Mouse (Mus musculus): ENCODE results near the gene Stx19. TPM values are rescaled to one million over a fixed set of nuclear protein-coding genes. Genes with fewer than 3 reads are reported as not detected.

The Stx19 gene
- polyA plus RNA-seq (2012; rRNA removed) = 0.26 and 0.39 TPM in 2 replicates

GRCm38 (mm10) chr16:62814491-62814890, at the start of gene Stx19:
Gene Stx19, plus strand, starts transcription at chr16:62814676.

GRCm38 (mm10) chr16:62786621-62787331, 27.7 kb upstream of the Stx19 start, which contains the start of gene Nsun3:
Gene Nsun3, minus strand, starts transcription at chr16:62786818.

GRCm38 (mm10) chr16:62846498-62847312, 32.2 kb downstream of the Stx19 start, which contains the start of gene Arl13b:
Gene Arl13b, minus strand, starts transcription at chr16:62847040.

DNA sequence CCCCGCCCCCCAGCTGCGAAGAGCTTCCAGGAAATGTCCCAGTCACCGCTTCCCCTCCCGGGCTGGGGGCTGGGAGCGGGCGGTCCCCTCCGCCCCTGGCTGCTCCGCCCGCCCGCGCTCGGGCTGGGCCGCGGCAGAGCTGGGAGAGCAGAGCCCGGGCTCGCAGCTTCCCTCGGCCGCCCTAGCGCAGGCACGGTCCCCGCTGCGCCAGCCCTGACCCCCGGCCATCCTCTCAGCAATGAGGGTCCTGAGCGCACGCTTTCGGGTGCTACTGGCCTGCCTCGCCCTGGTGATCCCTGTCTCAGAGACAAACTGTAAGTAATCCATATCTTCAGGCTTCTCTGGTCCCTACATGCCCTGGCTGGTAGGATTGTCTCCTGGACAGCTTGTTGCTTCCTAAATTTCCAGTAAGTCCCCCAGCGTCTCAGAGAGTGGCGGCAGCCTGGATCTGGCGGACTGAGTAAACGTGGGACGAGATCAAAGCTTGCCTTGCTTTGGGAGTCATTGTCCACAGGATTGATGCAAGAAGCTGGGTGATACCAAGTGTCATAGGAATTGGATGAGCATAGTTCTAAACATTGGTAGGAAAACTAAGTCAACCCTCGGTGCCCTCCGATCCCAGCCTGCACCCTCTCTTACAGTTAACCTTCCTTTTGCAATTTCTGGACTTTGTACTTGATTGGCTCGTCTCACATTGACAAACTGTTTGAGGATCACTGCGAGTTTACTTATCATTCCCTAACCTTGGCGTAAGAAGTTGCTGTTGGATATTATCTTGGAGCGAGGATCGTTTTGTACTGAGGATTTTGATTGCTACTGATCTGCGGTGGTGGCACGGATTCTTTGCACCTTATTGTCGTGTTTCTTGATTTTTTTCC, 40.0 kb downstream of the Stx19 start, which contains the start of gene Pros1:
Gene Pros1 (plus strand): TSS at position 117 of the 878 bp plus-strand sequence.

Other genes starting within 250 kb of the Stx19 start
- gene Nsun3, start 27.9 kb upstream of the Stx19 start, polyA plus RNA-seq (2012; rRNA removed) = 1.9 and 3.9 TPM in 2 replicates
- gene Arl13b, start 32.4 kb downstream of the Stx19 start, polyA plus RNA-seq (2012; rRNA removed) = 1.0 and 3.5 TPM in 2 replicates
- gene Pros1, start 39.6 kb downstream of the Stx19 start, polyA plus RNA-seq (2012; rRNA removed) = 1.0 and 1.7 TPM in 2 replicates

Measured in stomach, adult 2 months (tissue).